Mouse (Mus musculus): Measurements from ENCODE around the gene Cep63.

GRCm38 (mm10) chr9:102622876-102623275 is 3.5 kb downstream of the Cep63 start:
- TF ChIP-seq CTCF (conservative IDR thresholded peaks at IDR 0.05; ENCODE audit: low read length): no peak
- TF ChIP-seq NANOG (IDR thresholded peaks at IDR 0.05; ENCODE audit: borderline replicate concordance, low read length): no peak
- no peak for TF ChIP-seq POU5F1 (IDR thresholded peaks at IDR 0.05; ENCODE audit: borderline replicate concordance, low read length)
